In genomic region chr19:23771971-23772370, GRCm38 (mm10) we compare ENCODE assay signal across 10 mouse cellular contexts. TPM values are rescaled to one million over a fixed set of nuclear protein-coding genes. Genes with fewer than 3 reads are reported as not detected.
DNase-seq lines count a peak whose midpoint lies in the region; ATAC-seq and TF ChIP-seq lines count a peak whose summit lies in the region.
"Had no signal": no experiment of that assay in that cellular context is flagged by ENCODE, and none has a peak within 500 bp of the region (broad histone marks: within the 10 kb centered on the region; RNA-seq: fewer than 3 reads in every experiment).

No protein-coding gene starts in this region.

- peak; percentile 86 for TF ChIP-seq CTCF in E14TG2a.4 (conservative IDR thresholded peaks at IDR 0.05; ENCODE audit: low read length)

- H3K4me3 ChIP-seq in E14TG2a.4 (replicated peaks; ENCODE audit: low read length): no peak overlapping the region
- H3K4me3 ChIP-seq: embryonic facial prominence, embryonic 13.5 days; limb, embryonic 15.5 days had no signal

- no peaks in the 10 kb centered on the region; the same call in 1 of the 2 replicates for H3K4me1 ChIP-seq in E14TG2a.4 (replicated peaks; ENCODE audit: low read depth, low read length)
- H3K4me1 ChIP-seq: embryonic facial prominence, embryonic 13.5 days; limb, embryonic 15.5 days had no signal

- peak; percentile 44 for ATAC-seq in monocyte, adult 5-6 weeks (replicated peaks; ENCODE audit: insufficient number of reproducible peaks, low FRiP score, low TSS enrichment, poor library complexity, severe bottlenecking)

- DNase-seq in kidney, postnatal 4 days: peak; percentile 14 to 25
- no peak for DNase-seq in kidney, adult 8-10 months
- peak; percentile 70 for DNase-seq in ZHBTc4 (ENCODE audit: low read depth, low spot score)
- DNase-seq in right cerebral cortex, postnatal 10 days (ENCODE audit: low spot score in 2 of 2): no peak
- no peak for DNase-seq in adrenal gland, adult (ENCODE audit: inconsistent age in 2 of 2, low spot score in 1 of 2)
- DNase-seq in layer of hippocampus, adult 8-10 months (ENCODE audit: low spot score in 2 of 2): no peak

- H3K36me3 ChIP-seq in E14TG2a.4 (ENCODE audit: insufficient read depth, low read length): no peaks in the 10 kb centered on the region
- H3K36me3 ChIP-seq: embryonic facial prominence, embryonic 13.5 days; limb, embryonic 15.5 days had no signal

- H3K27me3 ChIP-seq in E14TG2a.4 (ENCODE audit: insufficient read depth, low read length): peaks cover 8% of the 10 kb centered on the region; the same call in 1 of the 2 replicates
- H3K27me3 ChIP-seq: embryonic facial prominence, embryonic 13.5 days; limb, embryonic 15.5 days had no signal

- H3K9me3 ChIP-seq in E14TG2a.4 (ENCODE audit: low read length): no peaks in the 10 kb centered on the region
- H3K9me3 ChIP-seq: embryonic facial prominence, embryonic 13.5 days; limb, embryonic 15.5 days had no signal

RNA-seq across cellular contexts. Expression of gene Apba1, which starts 13.3 kb away (rescaled TPM):
- 5.5 to 7.1 TPM (median 6.4 TPM) in 3 replicates for total RNA-seq in monocyte, adult 5-6 weeks (2017)
- total RNA-seq in layer of hippocampus, adult 8-10 months (2022): 100 to 1,000 TPM; 124 to 130 (median 127) TPM

Comparison
In these comparisons a context has a peak if more than half of its experiments do, and no peak if none do; other contexts are left out.
1. DNase-seq: peak in kidney, postnatal 4 days (2 of 2) and ZHBTc4 (single experiment); none in kidney, adult 8-10 months (0 of 2), right cerebral cortex, postnatal 10 days (0 of 2), adrenal gland, adult (0 of 2) and layer of hippocampus, adult 8-10 months (0 of 2).
2. RNA of gene Apba1, which starts 13.3 kb away (total RNA-seq): 124 to 130 TPM in layer of hippocampus, adult 8-10 months; 5.5 to 7.1 TPM in monocyte, adult 5-6 weeks; every median in the first group is over 10 times any median in the second.